Mouse (Mus musculus) intestine, embryonic 14.5 days (tissue): ENCODE results near the gene Ppfibp2. TPM values are rescaled to one million over a fixed set of nuclear protein-coding genes. Genes with fewer than 3 reads are reported as not detected.

Experiments
- ATAC-seq: fragments of 200-750 bp; cut with Nextera tagmentation; replicated peaks from 2 replicates; pipeline ENCODE4 v1.8.0; 2017; ENCODE audit warnings: low read depth, moderate number of reproducible peaks, moderate TSS enrichment, moderate library complexity; ENCODE audit not compliant: low FRiP score, low TSS enrichment
- DNase-seq: peaks from one replicate; pipeline ENCODE4 v3.0.0-alpha.2; 2018; ENCODE audit warnings: low spot score
- H3K27ac ChIP-seq: fragments of 300-500 bp; sonication (generic); 2 replicates; pipeline ENCODE4 v1.5.1; 2014; ENCODE audit warnings: low read depth, mild to moderate bottlenecking, control low read depth
- H3K27me3 ChIP-seq: fragments of 300-500 bp; sonication (generic); replicated peaks from 2 replicates; pipeline ENCODE4 v1.6.1; 2014; ENCODE audit warnings: low read length, control low read depth; ENCODE audit not compliant: control insufficient read depth, insufficient read depth
- H3K36me3 ChIP-seq: fragments of 300-500 bp; sonication (generic); 2 replicates; pipeline ENCODE4 v1.6.1; 2014; ENCODE audit warnings: low read length, control low read depth; ENCODE audit not compliant: control insufficient read depth, insufficient read depth
- H3K4me1 ChIP-seq: fragments of 300-500 bp; sonication (generic); replicated peaks from 2 replicates; pipeline ENCODE4 v1.6.1; 2014; ENCODE audit warnings: low read length, control low read depth, mixed read lengths; ENCODE audit not compliant: control insufficient read depth, insufficient read depth
- H3K4me2 ChIP-seq: fragments of 300-500 bp; sonication (generic); 2 replicates; pipeline ENCODE4 v1.6.1; 2014; ENCODE audit warnings: low read length
- H3K4me3 ChIP-seq: fragments of 300-500 bp; sonication (generic); 2 replicates; pipeline ENCODE4 v1.5.1; 2014; ENCODE audit warnings: low read depth, low read length, control low read depth, mixed read lengths
- H3K9ac ChIP-seq: fragments of 300-500 bp; sonication (generic); 2 replicates; pipeline ENCODE4 v1.6.1; 2014; ENCODE audit warnings: mild to moderate bottlenecking, low read length
- H3K9me3 ChIP-seq: fragments of 300-500 bp; sonication (generic); 2 replicates; pipeline ENCODE4 v1.6.1; 2016; ENCODE audit warnings: low read length, control low read depth; ENCODE audit not compliant: control insufficient read depth
- WGBS: fragments of 180-500 bp; shearing (Covaris S2); extraction: QIAGEN DNeasy Blood & Tissue Kit; methylation state at CpG from one replicate; pipeline ENCODE4 v1.1.7; 2014; 5-methylcytosine and 5-hydroxymethylcytosine counted together
- polyA plus RNA-seq: library from polyadenylated mRNA; unstranded; fragments of >200 nt; fragmentation: Nextera tagmentation; extraction: Ambion mirVana; gene quantifications from 2 replicates; pipeline ENCODE4 v1.2.1, GENCODE M21; 2014

Ppfibp2 gene
- polyA plus RNA-seq, 1 experiment from 2014 or later, result 11.2 TPM

DNA sequence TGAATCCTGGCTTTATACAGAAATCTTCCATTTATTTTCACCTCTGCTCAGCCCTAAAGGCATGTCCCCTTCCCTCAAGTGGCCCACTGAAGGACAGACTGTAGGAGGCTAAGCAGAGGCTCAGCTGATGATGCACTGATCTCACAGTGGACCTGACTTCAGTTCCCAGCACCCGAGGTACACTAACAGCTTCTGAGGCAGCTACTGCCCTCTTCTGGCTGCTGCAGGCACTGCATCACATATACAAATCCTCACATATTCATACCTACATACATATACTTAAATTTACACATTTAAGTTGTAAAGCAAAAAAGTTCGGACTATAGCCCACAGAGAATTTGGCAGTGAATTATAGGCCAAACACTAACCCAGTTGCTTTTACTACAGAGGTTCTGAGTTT lies 50.0 kb downstream of the Ppfibp2 start:
- no peak overlapping the region for H3K4me2 ChIP-seq
- H3K27ac ChIP-seq, result no peak overlapping the region
- H3K4me3 ChIP-seq, result no peak overlapping the region
- no peak for DNase-seq
- no peaks in the 10 kb centered on the region for H3K36me3 ChIP-seq
- no peaks in the 10 kb centered on the region for H3K9me3 ChIP-seq
- no peaks in the 10 kb centered on the region for H3K27me3 ChIP-seq
- 96% methylated on average over 2 of the region's 2 CpGs for WGBS
- no peak for ATAC-seq
- no peak overlapping the region for H3K9ac ChIP-seq
- H3K4me1 ChIP-seq, result no peaks in the 10 kb centered on the region

DNA sequence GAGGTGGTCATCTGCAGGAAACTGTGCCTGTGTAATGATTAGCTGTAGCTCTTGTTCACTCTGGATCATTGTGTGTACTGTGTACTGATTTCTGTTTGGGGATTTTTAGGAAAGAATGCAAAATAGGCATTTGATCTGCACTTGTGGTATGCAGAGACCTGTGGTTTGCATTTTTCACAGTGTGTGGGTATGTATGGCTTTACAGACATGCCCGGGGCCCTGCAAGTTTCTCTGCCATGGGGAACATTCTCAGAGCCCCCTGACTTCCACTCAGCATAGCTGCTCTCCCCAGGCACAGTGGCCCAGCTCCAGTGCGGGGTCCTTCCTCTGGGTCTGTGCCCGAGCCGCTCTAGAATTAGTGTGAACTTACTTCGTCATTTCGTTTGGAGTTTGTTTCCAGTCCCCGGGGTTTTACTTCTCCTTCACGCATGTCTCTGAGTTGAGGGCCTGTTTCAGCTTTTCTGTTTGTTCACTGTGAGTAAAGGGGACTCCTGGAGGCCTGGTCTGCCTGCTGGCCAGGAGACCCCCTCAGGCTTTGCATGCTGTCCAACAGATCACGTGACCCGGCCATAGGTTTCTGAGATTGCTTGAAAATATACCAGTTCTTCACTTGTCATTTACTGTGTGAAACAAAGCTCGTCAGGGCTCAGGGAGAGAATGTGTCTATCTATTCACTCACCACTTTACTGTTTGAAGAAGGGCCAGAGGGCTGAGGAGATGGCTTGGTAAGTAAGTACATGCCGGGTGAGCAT lies 54.1 kb downstream of the Ppfibp2 start:
- ATAC-seq (no peak), DNase-seq (no peak)
- no peak overlapping the region for H3K4me3 ChIP-seq
- H3K4me1 ChIP-seq, result peaks cover under 1% of the 10 kb centered on the region; the same call in 1 of the 2 replicates
- no peaks in the 10 kb centered on the region for H3K9me3 ChIP-seq
- H3K36me3 ChIP-seq, result no peaks in the 10 kb centered on the region
- H3K27ac ChIP-seq, result no peak overlapping the region
- no peaks in the 10 kb centered on the region for H3K27me3 ChIP-seq
- no peak overlapping the region for H3K9ac ChIP-seq
- H3K4me2 ChIP-seq, result no peak overlapping the region
- WGBS, result 82% methylated on average over 12 of the region's 12 CpGs

DNA sequence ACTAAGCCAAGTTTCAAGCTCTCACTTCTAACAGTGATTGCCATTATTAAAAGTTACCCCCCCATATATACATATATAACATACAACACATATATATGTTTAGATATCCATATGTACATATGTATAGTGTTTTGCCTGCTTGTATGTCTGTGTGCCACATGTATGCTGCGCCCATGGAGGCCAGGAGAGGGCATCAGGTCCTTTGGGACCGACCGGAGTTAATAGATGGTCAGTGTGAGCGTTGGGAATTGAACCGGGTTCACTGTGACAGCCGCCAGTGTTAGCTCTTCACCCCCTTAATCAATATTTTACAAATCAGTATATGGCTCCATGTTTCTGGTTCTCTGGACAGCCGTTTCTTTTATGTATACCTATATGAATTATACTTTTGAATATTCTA lies 55.0 kb downstream of the Ppfibp2 start:
- Histone ChIP-seq H3K4me1 (peaks cover 7% of the 10 kb centered on the region), H3K4me2 (no peak overlapping the region), H3K4me3 (no peak overlapping the region), H3K9ac (no peak overlapping the region), H3K36me3 (no peaks in the 10 kb centered on the region), H3K9me3 (no peaks in the 10 kb centered on the region), H3K27me3 (no peaks in the 10 kb centered on the region), H3K27ac (no peak overlapping the region)
- DNase-seq (no peak), ATAC-seq (no peak)
- WGBS, result 87% methylated on average over 7 of the region's 7 CpGs

DNA sequence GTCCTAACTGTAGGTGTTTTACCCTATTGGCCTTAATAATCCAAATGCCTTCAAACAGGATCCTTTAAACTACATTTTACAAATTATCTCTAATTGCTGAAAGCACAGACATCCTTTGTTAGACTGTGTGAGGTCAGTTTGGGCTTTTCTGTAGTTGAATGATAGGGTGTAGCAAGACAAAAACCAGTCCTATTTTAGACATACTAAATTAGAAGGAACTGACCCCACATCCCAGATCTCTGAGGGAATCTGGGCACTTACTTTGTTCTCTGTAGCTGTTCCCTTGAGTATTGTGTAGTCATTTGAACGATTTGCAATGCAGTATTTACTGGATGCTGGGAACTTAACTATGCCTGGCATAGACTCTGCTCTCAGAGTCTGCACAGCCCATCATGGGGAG lies 56.8 kb downstream of the Ppfibp2 start:
- no peaks in the 10 kb centered on the region for H3K27me3 ChIP-seq
- no peak overlapping the region for H3K9ac ChIP-seq
- 36% methylated on average over 1 of the region's 1 CpGs for WGBS
- DNase-seq, result no peak
- H3K36me3 ChIP-seq, result no peaks in the 10 kb centered on the region
- ATAC-seq, result no peak
- H3K9me3 ChIP-seq, result no peaks in the 10 kb centered on the region
- H3K4me1 ChIP-seq, result peaks cover 7% of the 10 kb centered on the region
- no peak overlapping the region for H3K4me3 ChIP-seq
- no peak overlapping the region for H3K4me2 ChIP-seq
- no peak overlapping the region for H3K27ac ChIP-seq

DNA sequence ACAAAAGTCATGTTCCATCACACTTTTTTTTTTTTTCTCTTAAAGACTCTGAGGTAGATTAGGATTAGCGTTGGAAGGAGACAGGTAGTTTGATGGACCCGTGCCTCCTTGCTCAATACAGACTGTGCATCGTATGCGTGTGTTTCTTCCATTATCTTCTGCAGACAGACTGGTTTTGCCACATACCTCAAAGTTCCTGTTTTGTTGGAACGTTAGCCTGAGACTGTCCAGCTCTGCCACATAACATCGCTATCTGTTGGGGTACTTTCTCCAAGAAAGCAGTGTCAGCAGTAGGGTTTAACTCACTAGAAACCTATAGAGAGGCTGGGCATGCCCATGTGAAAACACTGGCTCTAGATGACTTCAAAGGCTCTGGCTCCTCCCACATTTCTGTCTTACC lies 61.4 kb downstream of the Ppfibp2 start:
- no peaks in the 10 kb centered on the region for H3K9me3 ChIP-seq
- DNase-seq (no peak), ATAC-seq (no peak)
- no peaks in the 10 kb centered on the region for H3K27me3 ChIP-seq
- no peak overlapping the region for H3K4me2 ChIP-seq
- no peak overlapping the region for H3K9ac ChIP-seq
- H3K4me1 ChIP-seq, result peaks cover 16% of the 10 kb centered on the region
- 64% methylated on average over 6 of the region's 6 CpGs for WGBS
- no peak overlapping the region for H3K4me3 ChIP-seq
- peak overlapping the region; percentile 27; the same call in 1 of the 2 replicates for H3K27ac ChIP-seq
- no peaks in the 10 kb centered on the region for H3K36me3 ChIP-seq

DNA sequence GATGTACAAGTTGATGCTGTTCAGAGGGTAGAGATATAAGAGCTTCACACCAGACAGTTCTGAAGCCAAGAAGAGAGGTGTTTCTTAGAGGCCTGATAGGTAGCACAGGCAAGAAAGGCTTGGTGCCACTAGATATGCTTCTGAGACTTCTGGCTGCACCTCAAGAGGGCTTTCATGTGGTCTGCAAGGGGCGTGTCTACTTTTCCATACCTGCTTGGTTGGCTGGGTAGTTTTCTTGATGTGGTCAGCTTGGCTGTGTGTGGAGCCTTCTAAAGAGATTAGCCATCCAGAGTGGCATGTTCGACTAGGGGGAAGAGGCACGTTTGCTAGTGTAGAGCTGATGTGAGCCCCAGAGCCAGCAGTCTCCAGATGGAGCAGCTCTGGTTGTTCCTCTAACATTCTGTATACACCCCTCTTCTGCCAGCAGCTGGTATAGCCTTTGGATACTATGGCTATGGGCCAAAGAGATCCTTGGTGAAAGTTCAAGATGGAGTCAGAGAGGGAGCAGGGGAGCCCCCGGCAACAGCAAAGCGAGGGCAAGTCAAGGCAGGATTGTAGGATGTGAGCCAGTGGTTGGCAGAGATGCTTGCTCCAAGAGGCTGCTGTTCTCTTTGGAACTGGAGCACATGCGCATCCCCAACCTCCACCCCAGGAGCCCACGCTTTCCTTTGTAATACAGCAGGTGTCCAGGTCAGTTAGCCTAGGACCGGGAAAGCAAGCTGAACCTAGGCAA lies 64.3 kb downstream of the Ppfibp2 start:
- Histone ChIP-seq H3K36me3 (no peaks in the 10 kb centered on the region), H3K9me3 (no peaks in the 10 kb centered on the region), H3K4me3 (no peak overlapping the region), H3K27ac (no peak overlapping the region), H3K4me2 (no peak overlapping the region), H3K4me1 (peaks cover 33% of the 10 kb centered on the region), H3K27me3 (no peaks in the 10 kb centered on the region), H3K9ac (no peak overlapping the region)
- 79% methylated on average over 8 of the region's 8 CpGs for WGBS
- ATAC-seq (no peak), DNase-seq (no peak)

DNA sequence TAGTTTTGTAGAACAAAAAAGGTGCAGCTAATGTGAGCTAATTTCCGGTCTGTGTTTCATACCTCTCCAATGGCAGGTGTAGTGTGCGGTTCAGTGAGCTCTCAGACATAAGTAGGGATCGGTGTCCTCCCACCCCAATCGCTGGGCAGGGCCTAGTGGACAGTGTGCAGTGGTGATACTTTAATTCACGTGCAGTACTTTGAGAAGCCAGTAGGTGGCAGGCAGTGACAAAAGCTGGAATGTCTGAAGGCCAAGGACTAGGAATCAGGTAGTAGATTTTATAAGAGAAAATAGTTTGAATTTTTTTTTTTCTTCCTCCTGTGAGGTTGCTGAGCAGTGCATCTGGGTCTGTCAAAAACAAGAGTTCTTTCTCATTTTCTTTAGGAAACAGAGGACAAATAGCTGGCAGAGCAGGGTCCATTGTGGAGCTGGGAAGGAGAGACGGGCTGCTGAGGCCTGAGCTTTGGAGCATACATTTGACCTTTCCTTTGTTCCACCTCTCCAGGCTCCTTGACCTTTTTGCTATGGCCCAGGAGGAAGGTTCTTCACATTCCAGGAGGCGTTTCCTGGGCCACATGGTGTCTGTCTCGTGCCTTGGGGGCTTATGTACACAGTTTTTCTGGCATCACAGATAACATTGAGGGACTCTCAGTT lies 66.3 kb downstream of the Ppfibp2 start:
- ATAC-seq (peak; percentile 48), DNase-seq (peak; percentile 90)
- Histone ChIP-seq H3K36me3 (no peaks in the 10 kb centered on the region), H3K27me3 (no peaks in the 10 kb centered on the region), H3K27ac (peak overlapping the region; percentile 87), H3K9me3 (no peaks in the 10 kb centered on the region), H3K4me2 (no peak overlapping the region), H3K4me1 (peaks cover 49% of the 10 kb centered on the region), H3K4me3 (no peak overlapping the region), H3K9ac (no peak overlapping the region)
- 12% methylated on average over 8 of the region's 8 CpGs for WGBS

DNA sequence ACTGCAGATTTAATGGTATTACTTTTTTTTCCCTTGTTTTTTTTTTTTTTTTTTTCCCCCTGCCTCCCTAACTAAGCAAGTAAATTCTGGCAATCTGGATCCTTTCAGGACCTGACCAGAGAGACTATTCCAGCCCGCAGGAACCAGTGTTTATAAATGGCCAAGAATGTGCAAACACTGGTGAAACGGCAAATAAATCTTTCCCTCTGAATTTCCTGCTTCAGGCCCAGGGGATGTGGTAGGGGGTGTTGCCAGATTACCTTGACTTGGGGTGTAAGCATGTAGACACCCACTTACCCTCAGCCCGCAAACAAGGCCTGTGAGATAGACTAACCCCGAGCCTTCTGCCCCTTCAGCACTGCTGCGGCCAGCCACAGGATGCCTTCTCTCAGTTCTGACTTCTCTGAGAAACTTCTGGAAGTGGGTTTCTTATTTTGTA lies 66.9 kb downstream of the Ppfibp2 start:
- Histone ChIP-seq H3K27me3 (no peaks in the 10 kb centered on the region), H3K4me2 (no peak overlapping the region), H3K9me3 (no peaks in the 10 kb centered on the region), H3K27ac (peak overlapping the region; percentile 87), H3K4me3 (no peak overlapping the region), H3K9ac (no peak overlapping the region), H3K4me1 (peaks cover 54% of the 10 kb centered on the region), H3K36me3 (no peaks in the 10 kb centered on the region)
- 26% methylated on average over 5 of the region's 5 CpGs for WGBS
- ATAC-seq (no peak), DNase-seq (peak; percentile 61)
